In genomic region chr1:91781182-91781581, GRCm38 (mm10) we compare ENCODE assay signal across 15 mouse cellular contexts. TPM values are rescaled to one million over a fixed set of nuclear protein-coding genes. Genes with fewer than 3 reads are reported as not detected.
DNase-seq lines count a peak whose midpoint lies in the region; TF ChIP-seq lines count a peak whose summit lies in the region.
"Had no signal": no experiment of that assay in that cellular context is flagged by ENCODE, and none has a peak within 500 bp of the region (broad histone marks: within the 10 kb centered on the region; RNA-seq: fewer than 3 reads in every experiment).

No protein-coding gene starts in this region.

- TF ChIP-seq CTCF in layer of hippocampus, adult 2 months (conservative IDR thresholded peaks at IDR 0.05): no peak

- peak; percentile 10 for DNase-seq in ovary, adult 18-20 months (ENCODE audit: low spot score)
- no peak for DNase-seq in ovary, postnatal 10 days (ENCODE audit: low spot score)
- peak; percentile 16 for DNase-seq in fat pad, adult 2 months (ENCODE audit: extremely low read depth, low read depth, low spot score)
- DNase-seq in gastrocnemius, postnatal 36 days: peak; percentile 75 to 76
- DNase-seq in testis, postnatal 10 days (ENCODE audit: low spot score): peak; percentile 71
- no peak for DNase-seq in layer of hippocampus, adult 2 months (ENCODE audit: low spot score in 2 of 2)
- no peak for DNase-seq in thymus, postnatal 14 days
- DNase-seq: cerebellum, adult 9-11 months; embryo, embryonic 11 days; liver, postnatal 0 days had no signal

- H3K4me3 ChIP-seq in layer of hippocampus, adult 2 months: no peak overlapping the region
- H3K4me3 ChIP-seq: kidney, embryonic 15.5 days; midbrain, embryonic 10.5 days; neural tube, embryonic 13.5 days had no signal

- H3K27ac ChIP-seq in layer of hippocampus, adult 2 months: no peak overlapping the region
- H3K27ac ChIP-seq: kidney, embryonic 15.5 days; midbrain, embryonic 10.5 days; neural tube, embryonic 13.5 days had no signal

- intact Hi-C loops in gastrocnemius, postnatal 36 days (cut with DNase I): no loop called here

RNA-seq across cellular contexts. Expression of gene Twist2, which starts 20.1 kb away (rescaled TPM):
- total RNA-seq in gastrocnemius, postnatal 36 days (2021): 1 to 10 TPM; 1.4 to 1.6 TPM
- 1 to 10 TPM; 1.0 to 1.5 TPM for total RNA-seq in layer of hippocampus, adult 2 months (2021)
- total RNA-seq: CH12.LX; monocyte, adult 5-6 weeks had no signal

Comparison
In these comparisons a context has a peak if more than half of its experiments do, and no peak if none do; other contexts are left out.
1. DNase-seq: peak in ovary, adult 18-20 months (single experiment), fat pad, adult 2 months (single experiment), gastrocnemius, postnatal 36 days (2 of 2) and testis, postnatal 10 days (single experiment); none in ovary, postnatal 10 days (single experiment), layer of hippocampus, adult 2 months (0 of 2) and thymus, postnatal 14 days (single experiment).